Mouse (Mus musculus) megakaryocyte, embryonic 14.5 days (primary cell): Measurements from ENCODE around the gene Slc25a21. TPM values are rescaled to one million over a fixed set of nuclear protein-coding genes. Genes with fewer than 3 reads are reported as not detected.

ENCODE experiments used
- H3K27me3 ChIP-seq: replicated peaks from 2 replicates; pipeline ENCODE3; 2012; ENCODE audit warnings: inconsistent platforms
- H3K36me3 ChIP-seq: replicated peaks from 2 replicates; pipeline ENCODE3; 2012; ENCODE audit warnings: low read length, inconsistent platforms, mixed read lengths
- H3K4me1 ChIP-seq: 2 replicates; pipeline ENCODE4 v1.6.1; 2012; ENCODE audit warnings: inconsistent platforms
- H3K4me3 ChIP-seq: replicated peaks from 2 replicates; pipeline ENCODE3; 2012; ENCODE audit warnings: moderate library complexity, mild to moderate bottlenecking, inconsistent platforms
- H3K9me3 ChIP-seq: 2 replicates; pipeline ENCODE4 v1.6.1; 2012; ENCODE audit warnings: inconsistent platforms
- FLI1 ChIP-seq: IDR thresholded peaks from 2 replicates; pipeline ENCODE4 v1.6.1; 2012; ENCODE audit warnings: low read length, inconsistent platforms, mixed read lengths
- GATA1 ChIP-seq: IDR thresholded peaks from 3 replicates; pipeline ENCODE4 v1.6.1; 2012; ENCODE audit warnings: mixed read lengths, low read length, inconsistent platforms, borderline replicate concordance
- polyA plus RNA-seq: library from polyadenylated mRNA; stranded (reverse); fragments of >175 nt; gene quantifications from 2 replicates; pipeline ENCODE4 v1.2.3, GENCODE M21; 2012; ENCODE audit warnings: low replicate concordance; ENCODE audit not compliant: insufficient read depth

The Slc25a21 gene
- polyA plus RNA-seq, 1 experiment, result 0.18 TPM

DNA sequence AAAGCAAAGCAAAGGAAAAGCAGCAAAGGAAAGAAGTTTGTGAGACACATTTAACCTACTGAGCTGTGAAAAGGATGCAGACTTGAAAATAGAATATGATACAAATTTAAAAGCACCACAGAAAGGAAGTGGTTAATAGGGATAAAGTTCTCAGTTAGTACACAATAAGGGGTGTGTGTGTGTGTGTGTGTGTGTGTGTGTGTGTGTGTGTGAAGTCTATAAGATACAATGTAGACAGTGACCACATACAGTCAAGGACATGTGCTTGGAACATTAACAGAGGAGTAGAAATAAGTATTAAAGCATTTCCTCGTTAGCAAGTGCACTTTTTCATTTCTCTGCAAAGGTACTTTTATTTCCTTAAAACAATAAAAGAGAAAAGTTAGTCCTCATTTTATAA is 367.3 kb downstream of the Slc25a21 start:
- Histone ChIP-seq H3K27me3 (no peaks in the 10 kb centered on the region), H3K4me3 (no peak overlapping the region), H3K9me3 (no peaks in the 10 kb centered on the region), H3K36me3 (no peaks in the 10 kb centered on the region), H3K4me1 (no peaks in the 10 kb centered on the region)
- no peak for TF ChIP-seq FLI1
- TF ChIP-seq GATA1, result no peak

GRCm38 (mm10) chr12:56829455-56829883 is 367.8 kb downstream of the Slc25a21 start:
- no peaks in the 10 kb centered on the region for H3K4me1 ChIP-seq
- no peak overlapping the region for H3K4me3 ChIP-seq
- no peaks in the 10 kb centered on the region for H3K9me3 ChIP-seq
- no peak for TF ChIP-seq GATA1
- no peak for TF ChIP-seq FLI1
- no peaks in the 10 kb centered on the region for H3K36me3 ChIP-seq
- H3K27me3 ChIP-seq, result no peaks in the 10 kb centered on the region

DNA sequence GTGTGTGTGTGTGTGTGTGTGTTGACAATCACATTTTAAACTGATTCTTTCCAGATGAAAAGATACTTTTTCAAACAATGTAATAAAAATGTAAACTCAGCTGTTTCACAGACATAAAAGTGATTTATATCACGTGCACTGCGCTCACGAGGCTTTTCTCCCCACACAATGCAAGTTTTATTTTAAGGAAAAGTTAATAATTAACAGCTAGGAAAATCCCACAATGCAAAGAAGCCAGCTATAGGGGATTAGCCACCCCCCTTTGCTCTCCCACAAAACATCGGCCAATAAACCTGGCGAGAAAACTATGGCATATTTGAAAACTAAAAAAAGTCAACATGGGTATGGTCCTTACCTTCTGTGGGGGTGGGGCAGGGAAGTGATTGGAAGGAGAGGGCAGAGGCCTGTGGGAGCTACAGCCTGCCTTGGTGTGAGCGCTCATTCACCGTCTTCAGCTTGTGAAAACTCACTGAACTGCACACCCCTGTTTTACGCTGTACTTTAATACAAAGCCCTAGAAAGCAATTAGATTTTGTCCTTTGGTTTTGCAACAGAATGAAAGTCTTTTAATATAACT is 369.4 kb downstream of the Slc25a21 start:
- peaks cover 3% of the 10 kb centered on the region; the same call in 1 of the 2 replicates for H3K9me3 ChIP-seq
- H3K36me3 ChIP-seq, result no peaks in the 10 kb centered on the region
- TF ChIP-seq FLI1 (no peak), GATA1 (no peak)
- no peak overlapping the region for H3K4me3 ChIP-seq
- H3K4me1 ChIP-seq, result no peaks in the 10 kb centered on the region
- no peaks in the 10 kb centered on the region for H3K27me3 ChIP-seq

- Histone ChIP-seq H3K9me3 (peaks cover 13% of the 10 kb centered on the region), H3K27me3 (no peaks in the 10 kb centered on the region), H3K4me3 (no peak overlapping the region), H3K36me3 (no peaks in the 10 kb centered on the region), H3K4me1 (no peaks in the 10 kb centered on the region)
- TF ChIP-seq GATA1, result no peak
Observed at GRCm38 (mm10) chr12:56824688-56825087, 372.6 kb downstream of the Slc25a21 start.

- Histone ChIP-seq H3K9me3 (peaks cover 21% of the 10 kb centered on the region), H3K4me1 (no peaks in the 10 kb centered on the region), H3K27me3 (no peaks in the 10 kb centered on the region), H3K4me3 (no peak overlapping the region), H3K36me3 (no peaks in the 10 kb centered on the region)
- TF ChIP-seq GATA1, result no peak
- no peak for TF ChIP-seq FLI1
Observed at GRCm38 (mm10) chr12:56822122-56822521, 375.1 kb downstream of the Slc25a21 start.

DNA sequence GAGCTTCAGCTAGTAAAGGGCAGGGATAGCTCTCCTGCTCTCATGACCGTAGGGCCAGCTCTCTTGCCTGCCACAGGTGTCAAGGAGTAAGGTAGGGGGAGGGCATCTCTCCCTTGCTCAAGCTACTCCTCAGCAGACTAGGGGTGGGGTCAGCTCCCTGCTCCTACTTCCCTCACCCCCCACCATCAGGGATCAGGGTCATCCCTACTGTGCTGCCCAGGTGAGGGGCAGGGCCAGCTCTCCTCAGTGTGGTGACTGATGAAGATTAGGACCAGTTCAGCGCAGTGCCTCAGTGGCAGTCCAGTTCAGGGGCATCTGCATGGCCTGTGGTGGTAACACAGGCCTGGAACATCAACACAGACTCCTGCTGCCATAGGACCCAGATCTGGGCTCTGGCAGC is 376.7 kb downstream of the Slc25a21 start:
- no peak overlapping the region for H3K4me3 ChIP-seq
- no peaks in the 10 kb centered on the region for H3K27me3 ChIP-seq
- TF ChIP-seq FLI1 (no peak), GATA1 (no peak)
- no peaks in the 10 kb centered on the region for H3K36me3 ChIP-seq
- peaks cover 21% of the 10 kb centered on the region for H3K9me3 ChIP-seq
- no peaks in the 10 kb centered on the region for H3K4me1 ChIP-seq

GRCm38 (mm10) chr12:56807483-56807882 is 389.8 kb downstream of the Slc25a21 start:
- Histone ChIP-seq H3K27me3 (no peaks in the 10 kb centered on the region), H3K9me3 (peaks cover 9% of the 10 kb centered on the region; the same call in 1 of the 2 replicates), H3K4me3 (no peak overlapping the region), H3K36me3 (no peaks in the 10 kb centered on the region), H3K4me1 (no peaks in the 10 kb centered on the region)
- TF ChIP-seq FLI1, result no peak
- no peak for TF ChIP-seq GATA1

GRCm38 (mm10) chr12:56807078-56807477 is 390.2 kb downstream of the Slc25a21 start:
- Histone ChIP-seq H3K9me3 (peaks cover 9% of the 10 kb centered on the region; the same call in 1 of the 2 replicates), H3K4me3 (no peak overlapping the region), H3K4me1 (no peaks in the 10 kb centered on the region), H3K27me3 (no peaks in the 10 kb centered on the region), H3K36me3 (no peaks in the 10 kb centered on the region)
- TF ChIP-seq FLI1 (no peak), GATA1 (no peak)

- Histone ChIP-seq H3K36me3 (no peaks in the 10 kb centered on the region), H3K9me3 (peaks cover 9% of the 10 kb centered on the region; the same call in 1 of the 2 replicates), H3K4me1 (no peaks in the 10 kb centered on the region), H3K27me3 (no peaks in the 10 kb centered on the region), H3K4me3 (no peak overlapping the region)
- TF ChIP-seq FLI1, result no peak
- TF ChIP-seq GATA1, result no peak
Observed at GRCm38 (mm10) chr12:56804487-56804886, 392.8 kb downstream of the Slc25a21 start.

DNA sequence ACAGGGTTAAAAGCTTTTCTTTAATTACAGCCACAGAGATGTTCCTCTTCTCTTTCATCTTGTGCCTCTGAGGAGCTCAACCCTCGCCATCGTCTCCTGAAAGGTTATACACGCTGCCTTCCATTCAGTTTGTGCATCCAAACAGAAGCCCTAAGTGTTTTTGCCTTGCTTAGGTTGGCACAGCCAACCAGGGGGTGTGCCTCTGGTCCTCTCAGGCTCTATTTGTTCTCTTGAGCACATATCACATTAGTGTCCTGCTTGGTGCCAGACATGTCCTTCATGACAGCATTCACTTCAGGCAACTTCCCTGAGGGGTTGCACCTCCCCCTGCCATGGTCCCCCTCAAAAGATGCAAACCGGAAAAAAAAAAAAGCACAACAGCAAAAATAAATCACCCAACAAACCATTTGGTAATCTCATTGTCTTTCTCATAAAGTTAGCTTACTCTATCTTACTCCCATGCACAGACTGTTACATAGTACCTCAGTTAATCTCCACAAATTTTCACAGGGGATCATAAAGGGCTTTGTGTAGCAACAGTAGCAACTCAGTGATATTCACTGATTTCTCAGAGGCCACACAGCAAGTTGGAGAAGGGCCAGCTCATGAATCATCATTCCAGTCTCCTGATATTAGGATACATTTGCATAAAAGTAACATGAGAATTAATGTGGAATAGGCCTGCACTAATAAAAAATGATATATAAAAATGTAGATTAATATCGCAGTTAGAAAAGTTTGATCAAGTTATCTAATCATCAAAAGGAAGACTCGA is 398.4 kb downstream of the Slc25a21 start:
- no peaks in the 10 kb centered on the region for H3K4me1 ChIP-seq
- H3K36me3 ChIP-seq, result no peaks in the 10 kb centered on the region
- H3K27me3 ChIP-seq, result no peaks in the 10 kb centered on the region
- no peak overlapping the region for H3K4me3 ChIP-seq
- TF ChIP-seq GATA1 (no peak), FLI1 (no peak)
- H3K9me3 ChIP-seq, result peaks cover 13% of the 10 kb centered on the region
